In genomic region chr11:24414804-24415203, GRCm38 (mm10) we compare ENCODE assay signal across 10 mouse cellular contexts.
DNase-seq lines count a peak whose midpoint lies in the region; ATAC-seq and TF ChIP-seq lines count a peak whose summit lies in the region.
"Had no signal": no experiment of that assay in that cellular context is flagged by ENCODE, and none has a peak within 500 bp of the region (broad histone marks: within the 10 kb centered on the region; RNA-seq: fewer than 3 reads in every experiment).

No protein-coding gene starts in this region.

- no peak overlapping the region for H3K9ac ChIP-seq in kidney, embryonic 15.5 days
- H3K9ac ChIP-seq in stomach, postnatal 0 days (ENCODE audit: low read length), result no peak overlapping the region
- H3K9ac ChIP-seq: heart, embryonic 15.5 days; liver, embryonic 15.5 days had no signal

- no peak for ATAC-seq in kidney, embryonic 15.5 days (replicated peaks; ENCODE audit: low FRiP score)
- no peak for ATAC-seq in stomach, postnatal 0 days (ENCODE audit: low FRiP score, low TSS enrichment)
- ATAC-seq in activated CD4-positive, CD25-positive, alpha-beta regulatory T cell, adult 4 months, result no peak

- no peaks in the 10 kb centered on the region for H3K4me1 ChIP-seq in kidney, adult 2 months (ENCODE audit: control insufficient read depth, insufficient read depth, low read length)
- no peaks in the 10 kb centered on the region for H3K4me1 ChIP-seq in kidney, embryonic 15.5 days
- H3K4me1 ChIP-seq in stomach, postnatal 0 days (replicated peaks; ENCODE audit: control insufficient read depth, insufficient read depth), result no peaks in the 10 kb centered on the region
- H3K4me1 ChIP-seq: liver, embryonic 15.5 days had no signal

- no peak overlapping the region for H3K4me2 ChIP-seq in kidney, embryonic 15.5 days
- H3K4me2 ChIP-seq in stomach, postnatal 0 days (replicated peaks; ENCODE audit: low read depth), result no peak overlapping the region
- H3K4me2 ChIP-seq: heart, embryonic 15.5 days; liver, embryonic 15.5 days had no signal

- TF ChIP-seq EP300 in stomach, postnatal 0 days (optimal IDR thresholded peaks at IDR 0.05), result no peak

- no peak overlapping the region for H3K27ac ChIP-seq in kidney, adult 2 months (ENCODE audit: insufficient read depth, low read depth, low read length)
- no peak overlapping the region for H3K27ac ChIP-seq in kidney, embryonic 15.5 days
- no peak overlapping the region for H3K27ac ChIP-seq in stomach, postnatal 0 days (replicated peaks)
- H3K27ac ChIP-seq: heart, embryonic 15.5 days; liver, embryonic 15.5 days had no signal

- no peaks in the 10 kb centered on the region for H3K27me3 ChIP-seq in kidney, adult 2 months (replicated peaks; ENCODE audit: control insufficient read depth, insufficient read depth, low read length)
- H3K27me3 ChIP-seq in kidney, embryonic 15.5 days, result no peaks in the 10 kb centered on the region
- H3K27me3 ChIP-seq in stomach, postnatal 0 days (ENCODE audit: control insufficient read depth, insufficient read depth, low read length), result no peaks in the 10 kb centered on the region
- H3K27me3 ChIP-seq: heart, embryonic 15.5 days; liver, embryonic 15.5 days had no signal

- no peaks in the 10 kb centered on the region; the same call in 1 of the 2 replicates for H3K9me3 ChIP-seq in kidney, embryonic 15.5 days (replicated peaks)
- H3K9me3 ChIP-seq in stomach, postnatal 0 days (ENCODE audit: control insufficient read depth, low read length), result no peaks in the 10 kb centered on the region
- H3K9me3 ChIP-seq: heart, embryonic 15.5 days; liver, embryonic 15.5 days had no signal

- no peak for TF ChIP-seq CTCF in kidney, adult 2 months (conservative IDR thresholded peaks at IDR 0.05; ENCODE audit: insufficient read depth, insufficient read length, low read depth, low read length)
- peak; percentile 72 for TF ChIP-seq CTCF in stomach, postnatal 0 days (IDR thresholded peaks at IDR 0.05; ENCODE audit: low read depth)

- no peak for TF ChIP-seq POLR2A in kidney, adult 2 months (IDR thresholded peaks at IDR 0.05; ENCODE audit: low read depth, low read length)

- H3K36me3 ChIP-seq in kidney, adult 2 months (ENCODE audit: control insufficient read depth, insufficient read depth, low read length), result no peaks in the 10 kb centered on the region
- no peaks in the 10 kb centered on the region for H3K36me3 ChIP-seq in kidney, embryonic 15.5 days
- no peaks in the 10 kb centered on the region for H3K36me3 ChIP-seq in stomach, postnatal 0 days (ENCODE audit: control insufficient read depth, insufficient read depth, low read length)
- H3K36me3 ChIP-seq: heart, embryonic 15.5 days; liver, embryonic 15.5 days had no signal

- peak; percentile 28 for DNase-seq in kidney, adult 2 months
- DNase-seq in spleen, postnatal 36 days (ENCODE audit: low spot score in 2 of 2), result peak; percentile 9 to 13
- DNase-seq in spleen, postnatal 14 days (ENCODE audit: low spot score in 2 of 2), result no peak
- DNase-seq in embryo, embryonic 10 days (ENCODE audit: low spot score), result peak; percentile 74
- DNase-seq in stomach, postnatal 0 days (ENCODE audit: low spot score), result no peak
- no peak for DNase-seq in thymus, postnatal 0 days (ENCODE audit: low spot score)

- no peak overlapping the region for H3K4me3 ChIP-seq in kidney, adult 2 months (ENCODE audit: insufficient read depth, low read depth, low read length)
- no peak overlapping the region for H3K4me3 ChIP-seq in kidney, embryonic 15.5 days (replicated peaks)
- H3K4me3 ChIP-seq in stomach, postnatal 0 days (ENCODE audit: low read depth, low read length), result no peak overlapping the region
- H3K4me3 ChIP-seq: heart, embryonic 15.5 days; liver, embryonic 15.5 days had no signal

Comparison
In these comparisons a context has a peak if more than half of its experiments do, and no peak if none do; other contexts are left out.
1. DNase-seq: peak in kidney, adult 2 months (single experiment), spleen, postnatal 36 days (2 of 2) and embryo, embryonic 10 days (single experiment); none in spleen, postnatal 14 days (0 of 2), stomach, postnatal 0 days (single experiment) and thymus, postnatal 0 days (single experiment).